Mouse (Mus musculus) bone marrow, adult 2 months (tissue): Measurements from ENCODE around the gene Spink4. TPM values are rescaled to one million over a fixed set of nuclear protein-coding genes. Genes with fewer than 3 reads are reported as not detected.

ENCODE experiments used
- H3K27ac ChIP-seq: fragments of 200-500 bp; 2 replicates; pipeline ENCODE4 v1.5.1; 2012; ENCODE audit warnings: low read depth, mild to moderate bottlenecking, control low read depth, inconsistent platforms, low read length; ENCODE audit not compliant: control insufficient read depth, poor library complexity, insufficient read depth
- H3K4me1 ChIP-seq: fragments of 200-500 bp; 2 replicates; pipeline ENCODE4 v1.6.1; 2011; ENCODE audit warnings: low read length; ENCODE audit not compliant: control insufficient read depth, insufficient read depth
- H3K4me3 ChIP-seq: fragments of 200-500 bp; replicated peaks from 2 replicates; pipeline ENCODE3; 2011; ENCODE audit warnings: mild to moderate bottlenecking, low read depth, low read length, control low read depth; ENCODE audit not compliant: control insufficient read depth
- CTCF ChIP-seq: fragments of 200-500 bp; IDR thresholded peaks from 2 replicates; pipeline ENCODE4 v1.5.1; 2011; ENCODE audit warnings: low read length, control low read depth; ENCODE audit not compliant: control insufficient read depth, insufficient read depth
- POLR2A ChIP-seq: fragments of 200-500 bp; IDR thresholded peaks from 2 replicates; pipeline ENCODE4 v1.6.1; 2011; ENCODE audit warnings: low read depth, mild to moderate bottlenecking, control low read depth, low read length, borderline replicate concordance; ENCODE audit not compliant: control insufficient read depth
- WGBS: fragments of 180-500 bp; shearing (Covaris S2); methylation state at CpG from one replicate; pipeline ENCODE4 v1.1.7; 2018; 5-methylcytosine and 5-hydroxymethylcytosine counted together
- polyA plus RNA-seq: library from polyadenylated mRNA; stranded (reverse); fragments of >200 nt; gene quantifications from 2 replicates; pipeline ENCODE4 v1.2.4, GENCODE M21; 2011; ENCODE audit warnings: low replicate concordance; ENCODE audit not compliant: missing spikeins, insufficient read depth, insufficient read length

Spink4 gene
- polyA plus RNA-seq, 1 experiment: not detected

- H3K27ac ChIP-seq: no peak overlapping the region
- TF ChIP-seq CTCF (no peak), POLR2A (no peak)
- WGBS: 91% methylated on average over 3 of the region's 3 CpGs
- H3K4me3 ChIP-seq: no peak overlapping the region
- no peaks in the 10 kb centered on the region for H3K4me1 ChIP-seq
Measured at GRCm38 (mm10) chr4:40895118-40895517, 24.7 kb upstream of the Spink4 start.

- H3K27ac ChIP-seq: no peak overlapping the region
- no peak overlapping the region for H3K4me3 ChIP-seq
- no peaks in the 10 kb centered on the region for H3K4me1 ChIP-seq
- 90% methylated on average over 2 of the region's 2 CpGs for WGBS
- no peak for TF ChIP-seq CTCF
- TF ChIP-seq POLR2A: no peak
Measured at GRCm38 (mm10) chr4:40895646-40896045, 24.2 kb upstream of the Spink4 start.

DNA sequence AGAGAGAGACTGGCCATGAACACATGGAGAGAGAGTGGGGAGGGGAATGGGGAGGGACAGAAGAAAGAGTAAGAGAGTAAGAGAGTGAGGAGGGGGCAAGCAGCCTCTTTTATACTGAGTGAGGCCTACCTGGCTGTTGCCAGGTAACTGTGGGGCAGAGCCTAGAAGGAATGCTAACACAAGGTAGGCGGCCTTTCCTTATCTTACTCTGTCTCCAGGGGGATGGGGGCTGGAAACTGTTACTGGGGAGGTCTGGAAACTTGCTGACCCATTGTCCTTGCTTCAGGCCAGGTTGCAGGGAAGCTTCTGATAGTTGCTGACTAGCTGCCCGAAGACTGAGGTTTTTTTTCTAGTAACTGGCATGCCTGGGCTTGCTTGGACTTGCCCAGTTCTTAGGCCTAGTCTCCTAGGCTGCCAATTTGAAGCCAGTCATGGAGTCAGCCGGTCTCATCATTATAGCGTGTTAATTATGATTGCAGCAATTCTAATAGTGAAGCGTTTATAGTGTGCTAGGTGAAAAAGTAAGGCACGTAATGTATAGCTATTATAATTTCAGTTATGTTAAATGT is 21.3 kb upstream of the Spink4 start:
- 89% methylated on average over 6 of the region's 6 CpGs for WGBS
- H3K4me1 ChIP-seq: no peaks in the 10 kb centered on the region
- no peak overlapping the region for H3K4me3 ChIP-seq
- TF ChIP-seq POLR2A (no peak), CTCF (no peak)
- no peak overlapping the region for H3K27ac ChIP-seq

DNA sequence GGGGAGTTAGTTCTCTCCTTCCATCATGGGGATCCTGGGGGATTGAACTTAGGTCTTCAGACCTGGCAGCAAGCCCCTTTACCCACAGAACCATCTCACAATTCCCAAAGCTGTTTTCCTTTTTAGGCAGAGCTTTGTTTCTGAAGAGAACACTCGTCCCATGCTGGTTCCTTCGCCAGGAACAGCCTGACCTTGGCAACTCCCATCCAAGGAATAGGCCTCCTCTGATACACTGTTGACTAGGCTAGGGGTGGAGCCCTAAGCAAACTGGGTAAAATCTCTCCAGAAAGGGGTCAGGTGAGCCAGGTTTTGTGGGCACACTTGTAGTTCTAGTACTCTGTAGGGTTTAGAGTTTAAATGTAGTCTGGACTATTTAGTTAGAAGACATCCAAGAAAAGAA is 20.6 kb upstream of the Spink4 start:
- WGBS: 74% methylated on average over 2 of the region's 2 CpGs
- Histone ChIP-seq H3K4me1 (no peaks in the 10 kb centered on the region), H3K27ac (no peak overlapping the region), H3K4me3 (no peak overlapping the region)
- TF ChIP-seq POLR2A (no peak), CTCF (no peak)

- 78% methylated on average over 3 of the region's 3 CpGs for WGBS
- no peak overlapping the region for H3K27ac ChIP-seq
- no peak overlapping the region for H3K4me3 ChIP-seq
- TF ChIP-seq POLR2A (no peak), CTCF (no peak)
- H3K4me1 ChIP-seq: no peaks in the 10 kb centered on the region
Measured at GRCm38 (mm10) chr4:40900071-40900470, 19.8 kb upstream of the Spink4 start.

DNA sequence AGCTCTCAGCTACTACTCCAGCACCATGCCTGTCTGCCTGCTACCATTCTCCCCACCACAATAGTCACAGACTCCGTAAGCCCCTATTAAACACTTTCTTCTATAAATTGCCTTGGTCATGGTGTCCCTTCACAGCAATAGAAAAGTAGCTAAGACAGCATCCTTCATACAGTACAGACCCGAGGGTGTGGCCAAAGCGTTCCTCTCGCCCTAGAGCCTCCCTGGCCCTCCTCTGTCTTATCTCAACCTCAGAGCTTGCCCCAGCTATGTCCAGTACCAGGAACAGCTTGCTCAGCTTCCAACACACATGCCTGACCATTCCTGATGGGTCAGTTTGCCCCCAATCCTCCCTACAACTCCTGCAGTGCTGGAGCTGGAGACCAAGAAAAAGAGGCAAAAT is 19.2 kb upstream of the Spink4 start:
- 81% methylated on average over 4 of the region's 4 CpGs for WGBS
- H3K27ac ChIP-seq: no peak overlapping the region

GRCm38 (mm10) chr4:40906298-40906697 is 13.6 kb upstream of the Spink4 start:
- Histone ChIP-seq H3K4me3 (no peak overlapping the region), H3K4me1 (no peaks in the 10 kb centered on the region), H3K27ac (no peak overlapping the region)
- 42% methylated on average over 1 of the region's 1 CpGs for WGBS
- TF ChIP-seq POLR2A (no peak), CTCF (no peak)

More for the DNA sequence above, 19.2 kb upstream of the Spink4 start:
- TF ChIP-seq POLR2A (no peak), CTCF (no peak)
- Histone ChIP-seq H3K4me1 (no peaks in the 10 kb centered on the region), H3K4me3 (no peak overlapping the region)

GRCm38 (mm10) chr4:40908261-40908969 is 11.4 kb upstream of the Spink4 start:
- Histone ChIP-seq H3K4me3 (no peak overlapping the region), H3K4me1 (no peaks in the 10 kb centered on the region), H3K27ac (no peak overlapping the region)
- 65% methylated on average over 20 of the region's 20 CpGs for WGBS
- TF ChIP-seq POLR2A: no peak
- TF ChIP-seq CTCF: no peak
